Mouse (Mus musculus): ENCODE data around the gene Elmod3.

- TF ChIP-seq ZC3H11A (IDR thresholded peaks at IDR 0.05; ENCODE audit: borderline replicate concordance, low read depth, low read length) (no peak), ZNF384 (IDR thresholded peaks at IDR 0.05; ENCODE audit: low read depth, low read length) (no peak)
Measured at GRCm38 (mm10) chr6:72547862-72548261, 50.4 kb downstream of the Elmod3 start.

Measured in ES-E14 (cell line).